ENCODE assay signal across 9 mouse cellular contexts in genomic region chr1:105906427-105906798, GRCm38 (mm10).
A peak's percentile ranks its signal among the peaks of the same experiment; 100 is the strongest.
DNase-seq lines count a peak whose midpoint lies in the region.
"Had no signal": no experiment of that assay in that cellular context is flagged by ENCODE, and none has a peak within 500 bp of the region (broad histone marks: within the 10 kb centered on the region; RNA-seq: fewer than 3 reads in every experiment).

No protein-coding gene starts in this region.

- peaks cover 11% of the 10 kb centered on the region for H3K4me1 ChIP-seq in midbrain, embryonic 10.5 days

- 85% methylated on average over 2 of the region's 2 CpGs for WGBS in midbrain, embryonic 10.5 days

- H3K27me3 ChIP-seq in midbrain, embryonic 10.5 days (ENCODE audit: low read depth, poor library complexity, severe bottlenecking), result no peaks in the 10 kb centered on the region

- no peaks in the 10 kb centered on the region for H3K36me3 ChIP-seq in midbrain, embryonic 10.5 days

- no peaks in the 10 kb centered on the region for H3K9me3 ChIP-seq in midbrain, embryonic 10.5 days (replicated peaks)

- H3K4me3 ChIP-seq in midbrain, embryonic 10.5 days, result no peak overlapping the region
- H3K4me3 ChIP-seq: layer of hippocampus, adult 2 months had no signal

- H3K27ac ChIP-seq in midbrain, embryonic 10.5 days (replicated peaks), result no peak overlapping the region
- H3K27ac ChIP-seq: layer of hippocampus, adult 2 months had no signal

- peak; percentile 38 for DNase-seq in right cerebral cortex, adult 18-20 months
- no peak for DNase-seq in right cerebral cortex, postnatal 25 days
- DNase-seq in adrenal gland, postnatal 14 days, result peak; percentile 95
- peak; percentile 84 for DNase-seq in gastrocnemius, postnatal 10 days
- peak; percentile 13 to 35 for DNase-seq in layer of hippocampus, adult 8-10 months (ENCODE audit: low spot score in 2 of 2)
- DNase-seq in skeletal muscle tissue, adult 2 months (ENCODE audit: low read depth, low spot score), result peak; percentile 93
- DNase-seq in midbrain, embryonic 10.5 days (ENCODE audit: low spot score), result no peak
- no peak for DNase-seq in spleen, adult 18-20 months

Comparison
In these comparisons a context has a peak if more than half of its experiments do, and no peak if none do; other contexts are left out.
1. DNase-seq: peak in right cerebral cortex, adult 18-20 months (single experiment), adrenal gland, postnatal 14 days (single experiment), gastrocnemius, postnatal 10 days (single experiment), layer of hippocampus, adult 8-10 months (2 of 2) and skeletal muscle tissue, adult 2 months (single experiment); none in right cerebral cortex, postnatal 25 days (single experiment), midbrain, embryonic 10.5 days (single experiment) and spleen, adult 18-20 months (0 of 2).